Mouse (Mus musculus): ENCODE results near the gene Morf4l1. TPM values are rescaled to one million over a fixed set of nuclear protein-coding genes. Genes with fewer than 3 reads are reported as not detected.
"Not testable (repeated sequence)": the region's sequence is repeated elsewhere in the genome, so short reads cannot be mapped to it uniquely, and the experiment has no call there.

Gene Morf4l1
- polyA plus RNA-seq, 1 experiment from 2014 or later: 515 TPM

DNA sequence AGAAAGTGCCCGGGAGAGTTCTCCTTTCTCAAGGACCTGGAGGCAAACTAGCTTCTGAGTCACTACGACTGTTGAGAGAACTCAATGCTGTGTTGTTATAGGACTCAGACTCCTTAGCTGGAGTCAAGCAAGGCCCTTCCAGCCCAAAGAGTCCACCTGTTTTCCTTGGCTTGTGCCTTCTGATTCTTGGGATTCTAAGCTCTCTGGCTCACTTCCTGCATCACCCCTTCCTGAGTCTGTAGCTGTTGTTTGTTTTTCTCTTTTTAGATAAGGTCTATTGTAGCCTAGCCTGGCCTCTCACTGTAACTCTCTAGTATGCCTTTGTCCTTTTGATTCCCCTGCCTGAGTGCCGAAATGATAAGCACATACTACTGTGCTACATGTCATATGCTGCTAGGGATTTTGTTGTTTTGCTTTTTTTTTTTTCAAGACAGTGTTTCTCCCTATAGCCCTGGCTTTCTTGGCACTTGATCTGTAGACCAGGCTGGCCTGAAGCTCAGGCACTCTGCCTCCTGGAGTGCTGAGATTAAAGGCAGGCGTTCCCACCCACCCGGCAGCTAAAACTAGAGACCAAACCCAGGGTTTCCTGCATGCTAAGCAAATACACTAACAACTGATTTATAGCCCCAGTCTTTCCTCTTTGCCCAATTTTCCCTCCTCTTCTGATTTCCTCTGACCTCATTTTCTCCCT, 66.5 kb downstream of the Morf4l1 start:
- no peaks in the 10 kb centered on the region for H3K9me3 ChIP-seq (ENCODE audit: control insufficient read depth, low read length)

DNA sequence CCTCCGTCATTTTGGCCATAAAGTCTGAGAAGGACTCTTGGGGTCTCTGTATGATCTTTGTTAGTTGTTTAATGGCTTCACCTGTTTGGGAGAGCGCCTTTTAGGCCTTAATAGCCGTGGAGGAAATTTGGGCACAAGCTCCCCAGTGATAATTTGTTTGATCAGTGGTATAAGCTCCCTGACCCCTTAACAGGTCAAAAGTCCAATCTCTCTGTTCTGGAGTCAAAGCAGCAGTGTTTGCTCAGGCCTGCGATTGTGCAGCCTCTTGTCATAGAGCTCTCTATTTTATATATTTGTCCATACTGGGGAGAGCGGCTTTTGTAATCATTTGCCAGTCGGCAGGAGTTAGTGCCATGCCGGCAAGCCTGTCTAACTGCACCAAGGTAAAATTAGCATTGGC, 69.4 kb downstream of the Morf4l1 start:
- ATAC-seq (replicated peaks; ENCODE audit: low FRiP score) (no peak), DNase-seq (ENCODE audit: low spot score) (no peak)
- H3K27ac ChIP-seq (ENCODE audit: low read depth, low read length): no peak overlapping the region
- 91% methylated on average over 7 of the region's 7 CpGs for WGBS
- no peak overlapping the region for H3K4me2 ChIP-seq (ENCODE audit: low read depth, low read length, severe bottlenecking)
- no peaks in the 10 kb centered on the region for H3K36me3 ChIP-seq (ENCODE audit: control insufficient read depth, insufficient read depth, low read length)
- no peaks in the 10 kb centered on the region for H3K27me3 ChIP-seq (ENCODE audit: control insufficient read depth, insufficient read depth, low read length)
- H3K4me1 ChIP-seq (replicated peaks; ENCODE audit: control insufficient read depth, insufficient read depth, low read length): no peaks in the 10 kb centered on the region
- no peak overlapping the region for H3K4me3 ChIP-seq (ENCODE audit: low read depth, low read length)
- no peak overlapping the region for H3K9ac ChIP-seq (ENCODE audit: low read length)
- no peaks in the 10 kb centered on the region for H3K9me3 ChIP-seq (ENCODE audit: control insufficient read depth, low read length)

More for the DNA sequence above, 66.5 kb downstream of the Morf4l1 start:
- DNase-seq (ENCODE audit: low spot score): no peak
- Histone ChIP-seq H3K27me3 (ENCODE audit: control insufficient read depth, insufficient read depth, low read length) (no peaks in the 10 kb centered on the region), H3K9ac (ENCODE audit: low read length) (no peak overlapping the region), H3K4me2 (ENCODE audit: low read depth, low read length, severe bottlenecking) (no peak overlapping the region), H3K4me3 (ENCODE audit: low read depth, low read length) (no peak overlapping the region), H3K4me1 (replicated peaks; ENCODE audit: control insufficient read depth, insufficient read depth, low read length) (no peaks in the 10 kb centered on the region), H3K27ac (ENCODE audit: low read depth, low read length) (no peak overlapping the region), H3K36me3 (ENCODE audit: control insufficient read depth, insufficient read depth, low read length) (no peaks in the 10 kb centered on the region)
- 74% methylated on average over 5 of the region's 5 CpGs for WGBS
- ATAC-seq (replicated peaks; ENCODE audit: low FRiP score): no peak

DNA sequence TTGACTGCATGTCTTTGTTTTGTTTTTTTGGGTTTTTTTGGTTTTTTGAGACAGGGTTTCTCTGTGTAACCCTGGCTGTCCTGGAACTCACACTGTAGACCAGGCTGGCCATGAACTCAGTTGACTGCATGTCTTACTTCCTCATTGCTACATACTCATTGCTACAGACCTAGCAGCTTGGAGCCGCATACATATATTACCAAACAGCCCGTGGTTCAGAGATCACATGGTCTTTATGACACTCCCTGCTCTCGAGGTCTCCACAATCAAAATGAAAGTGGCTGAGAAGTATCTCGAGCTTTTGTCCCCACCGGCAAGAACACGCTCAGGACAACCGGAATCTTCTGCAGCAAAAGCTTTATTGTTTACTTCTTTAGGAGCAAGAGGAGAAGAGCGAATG, 71.7 kb downstream of the Morf4l1 start:
- H3K27me3 ChIP-seq (ENCODE audit: control insufficient read depth, insufficient read depth, low read length); H3K4me3 ChIP-seq (ENCODE audit: low read depth, low read length); H3K9me3 ChIP-seq (ENCODE audit: control insufficient read depth, low read length); H3K36me3 ChIP-seq (ENCODE audit: control insufficient read depth, insufficient read depth, low read length); H3K27ac ChIP-seq (ENCODE audit: low read depth, low read length); H3K4me2 ChIP-seq (ENCODE audit: low read depth, low read length, severe bottlenecking); H3K9ac ChIP-seq (ENCODE audit: low read length); ATAC-seq (replicated peaks; ENCODE audit: low FRiP score); DNase-seq (ENCODE audit: low spot score); H3K4me1 ChIP-seq (replicated peaks; ENCODE audit: control insufficient read depth, insufficient read depth, low read length): not testable (repeated sequence)
- 96% methylated on average over 8 of the region's 8 CpGs for WGBS

Other genes with a start within 250 kb of the Morf4l1 start
- 0.08 TPM in 1 of 2 replicates, not detected in the other for gene Rasgrf1, start 204.9 kb downstream of the Morf4l1 start, polyA plus RNA-seq (2014; fragmentation: Nextera tagmentation; extraction: Ambion mirVana)
- 6.1 and 6.6 TPM in 2 replicates for gene Ctsh, start 60.6 kb downstream of the Morf4l1 start, polyA plus RNA-seq (2014; fragmentation: Nextera tagmentation; extraction: Ambion mirVana)
- gene Adamts7, start 48.3 kb upstream of the Morf4l1 start, polyA plus RNA-seq (2014; fragmentation: Nextera tagmentation; extraction: Ambion mirVana): 21.5 and 22.2 TPM in 2 replicates
- gene Tbc1d2b, start 156.0 kb upstream of the Morf4l1 start, polyA plus RNA-seq (2014; fragmentation: Nextera tagmentation; extraction: Ambion mirVana): 11.6 TPM in 2 replicates